Mouse (Mus musculus) CH12.LX (cell line): Measurements from ENCODE around the gene Lrrc19. TPM values are rescaled to one million over a fixed set of nuclear protein-coding genes. Genes with fewer than 3 reads are reported as not detected.

Experiments
- DNase-seq: peaks from one replicate; pipeline ENCODE4 v3.0.0-alpha.2; 2013; ENCODE audit errors: extremely low read depth
- H3K27ac ChIP-seq: 2 replicates; pipeline ENCODE4 v1.5.1; 2012; ENCODE audit warnings: low read depth, mild to moderate bottlenecking, control low read depth, moderate library complexity; ENCODE audit not compliant: insufficient read depth
- H3K27me3 ChIP-seq: replicated peaks from 2 replicates; pipeline ENCODE3; 2012; ENCODE audit warnings: inconsistent platforms
- H3K36me3 ChIP-seq, 2 experiments: replicated peaks in 1 of 2; 2 replicates each; pipeline versions ENCODE3 to v1.6.1; 2012; ENCODE audit warnings: inconsistent platforms in 1 of 2, low read length in 1 of 2, mild to moderate bottlenecking in 1 of 2, mixed read lengths in 1 of 2, moderate library complexity in 1 of 2; ENCODE audit not compliant: control insufficient read depth in 1 of 2, insufficient read depth in 1 of 2
- H3K4me1 ChIP-seq, 2 experiments: 2 replicates each; pipeline ENCODE4 v1.6.1; 2012; ENCODE audit warnings: inconsistent platforms in 1 of 2, moderate library complexity in 1 of 2; ENCODE audit not compliant: insufficient read depth in 2 of 2, control insufficient read depth in 1 of 2
- H3K4me2 ChIP-seq: 2 replicates; pipeline ENCODE4 v1.6.1; 2012; ENCODE audit warnings: low read depth, mild to moderate bottlenecking, control low read depth; ENCODE audit not compliant: poor library complexity, insufficient read depth, severe bottlenecking
- H3K4me3 ChIP-seq, 3 experiments: fragments of 150-350 bp in 1 of 3; sonication (generic) in 1 of 3; replicated peaks in 1 of 3; 2 replicates each; pipeline versions ENCODE3 to v1.5.1; 2011 to 2012; ENCODE audit warnings: low read depth in 2 of 3, low read length in 2 of 3, mild to moderate bottlenecking in 2 of 3, moderate library complexity in 2 of 3, control low read depth in 1 of 3, improper control_type of control experiment in 1 of 3, inconsistent platforms in 1 of 3, mixed read lengths in 1 of 3; ENCODE audit not compliant: poor library complexity in 1 of 3
- H3K79me2 ChIP-seq: replicated peaks from 2 replicates; pipeline ENCODE4 v1.6.1; 2012; ENCODE audit warnings: mild to moderate bottlenecking, moderate library complexity; ENCODE audit not compliant: control insufficient read depth, poor library complexity, insufficient read depth, severe bottlenecking; ENCODE audit errors: extremely low read depth
- H3K9ac ChIP-seq: 2 replicates; pipeline ENCODE4 v1.6.1; 2012; ENCODE audit warnings: low read depth, mild to moderate bottlenecking, control low read depth, moderate library complexity; ENCODE audit not compliant: insufficient read depth
- H3K9me3 ChIP-seq: replicated peaks from 2 replicates; pipeline ENCODE3; 2012; ENCODE audit warnings: low read length, inconsistent platforms, mixed read lengths
- NELFE ChIP-seq: IDR thresholded peaks from 2 replicates; pipeline ENCODE4 v1.6.1; 2011; ENCODE audit warnings: low read depth, low read length, improper control_type of control experiment
- ZKSCAN1 ChIP-seq: IDR thresholded peaks from 2 replicates; pipeline ENCODE4 v1.6.1; 2012; ENCODE audit warnings: low read depth, inconsistent platforms, low read length, improper control_type of control experiment, borderline replicate concordance
- dilution Hi-C: fragments of 300-500 bp; cut with MboI; formaldehyde crosslinking; loops from 2 replicates; pipeline ENCODE4 v1.14.3; 2020; ENCODE audit warnings: low sequenced_read_pairs; ENCODE audit not compliant: extremely low pct_unique_long_range_greater_than_20kb, extremely low pct_ligation_motif_present
- in situ Hi-C: fragments of 300-500 bp; cut with MboI; formaldehyde crosslinking; loops from 3 replicates; pipeline ENCODE4 v1.14.3; 2019; ENCODE audit warnings: low sequenced_read_pairs, low pct_ligation_motif_present, low pct_unique_long_range_greater_than_20kb, mixed read lengths
- polyA plus RNA-seq: library from polyadenylated mRNA; unstranded; fragments of >175 nt; gene quantifications from 2 replicates; pipeline ENCODE4 v1.2.1, GENCODE M21; 2012; ENCODE audit warnings: low read depth; ENCODE audit not compliant: insufficient read length
- total RNA-seq, 2 experiments: library from RNA; depleted of rRNA; stranded (reverse); fragments of 300-350 nt in 1 of 2; fragments of >200 nt in 1 of 2; gene quantifications; 2 replicates each; pipeline ENCODE4 v1.2.3; 2012 to 2014

Lrrc19 gene
- total and polyA plus RNA-seq, 3 experiments = not detected

- Histone ChIP-seq H3K4me2 (no peak overlapping the region), H3K9me3 (no peaks in the 10 kb centered on the region), H3K27me3 (no peaks in the 10 kb centered on the region), H3K27ac (no peak overlapping the region), H3K4me1 (peaks cover 2 to 17% of the 10 kb centered on the region in 2 experiments; a peak in 2 of 4 replicates), H3K36me3 (peaks cover 0 to 26% of the 10 kb centered on the region in 2 experiments), H3K79me2 (peaks cover 37% of the 10 kb centered on the region), H3K9ac (no peak overlapping the region), H3K4me3 (no peak overlapping the region)
- in situ Hi-C loops (no loop called here), dilution Hi-C loops (no loop called here)
- TF ChIP-seq ZKSCAN1 (no peak), NELFE (no peak)
- DNase-seq = no peak
These were observed 58.1 kb downstream of the Lrrc19 start for GRCm38 (mm10) chr4:94591765-94592381.

Other genes with a start within 250 kb of the Lrrc19 start
- 0.68 and 2.3 TPM in 2 replicates for gene Gm10306, start 93.6 kb downstream of the Lrrc19 start, total RNA-seq (2012; rRNA removed)
- gene Gm10306, start 93.6 kb downstream of the Lrrc19 start, total RNA-seq (2014; rRNA removed) = not detected in 2 replicates
- gene Gm10306, start 93.6 kb downstream of the Lrrc19 start, polyA plus RNA-seq = not detected in 2 replicates
- 10.2 and 12.2 TPM in 2 replicates for gene Caap1, start 93.3 kb downstream of the Lrrc19 start, total RNA-seq (2012; rRNA removed)
- 34.1 and 40.3 TPM in 2 replicates for gene Caap1, start 93.3 kb downstream of the Lrrc19 start, total RNA-seq (2014; rRNA removed)
- gene Caap1, start 93.3 kb downstream of the Lrrc19 start, polyA plus RNA-seq = 18.7 and 19.2 TPM in 2 replicates
- gene Plaa, start 46.9 kb downstream of the Lrrc19 start, total RNA-seq (2012; rRNA removed) = 61.0 and 68.5 TPM in 2 replicates
- 134 and 152 TPM in 2 replicates for gene Plaa, start 46.9 kb downstream of the Lrrc19 start, total RNA-seq (2014; rRNA removed)
- gene Plaa, start 46.9 kb downstream of the Lrrc19 start, polyA plus RNA-seq = 132 and 136 TPM in 2 replicates
- 5.9 and 7.8 TPM in 2 replicates for gene Ift74, start 35.7 kb downstream of the Lrrc19 start, total RNA-seq (2012; rRNA removed)
- gene Ift74, start 35.7 kb downstream of the Lrrc19 start, total RNA-seq (2014; rRNA removed) = 15.0 and 16.7 TPM in 2 replicates
- gene Ift74, start 35.7 kb downstream of the Lrrc19 start, polyA plus RNA-seq = 12.1 and 12.5 TPM in 2 replicates
- gene Tek, start 89.1 kb upstream of the Lrrc19 start, total RNA-seq (2012; rRNA removed) = 0.08 and 0.47 TPM in 2 replicates
- 0.17 and 0.23 TPM in 2 replicates for gene Tek, start 89.1 kb upstream of the Lrrc19 start, total RNA-seq (2014; rRNA removed)
- gene Tek, start 89.1 kb upstream of the Lrrc19 start, polyA plus RNA-seq = 0.06 TPM in 1 of 2 replicates, not detected in the other